Mouse (Mus musculus): ENCODE data around the gene Wdr12. TPM values are rescaled to one million over a fixed set of nuclear protein-coding genes. Genes with fewer than 3 reads are reported as not detected.

The Wdr12 gene
- polyA plus RNA-seq (2012; rRNA removed): 22.5 and 31.3 TPM in 2 replicates

GRCm38 (mm10) chr1:60098024-60098781 lies at the start of gene Wdr12, which contains the start of gene Carf:
Wdr12 (minus strand) TSS chr1:60098645.
Carf (plus strand) TSS chr1:60098247.

GRCm38 (mm10) chr1:60042796-60043469 lies 55.5 kb downstream of the Wdr12 start, which contains the start of gene Ica1l:
Ica1l (minus strand) TSS chr1:60043184.

Other genes starting within 250 kb of the Wdr12 start
- 16.4 and 20.9 TPM in 2 replicates for gene Fam117b, start 185.6 kb downstream of the Wdr12 start, polyA plus RNA-seq (2012; rRNA removed)
- 2.1 and 2.6 TPM in 2 replicates for gene Ica1l, start 55.5 kb downstream of the Wdr12 start, polyA plus RNA-seq (2012; rRNA removed)
- gene Carf, start 398 bp downstream of the Wdr12 start, polyA plus RNA-seq (2012; rRNA removed): 4.0 and 8.1 TPM in 2 replicates
- gene Nbeal1, start 82.0 kb upstream of the Wdr12 start, polyA plus RNA-seq (2012; rRNA removed): 3.2 and 6.0 TPM in 2 replicates
- gene Cyp20a1, start 244.7 kb upstream of the Wdr12 start, polyA plus RNA-seq (2012; rRNA removed): 16.5 and 21.1 TPM in 2 replicates

All from central nervous system, embryonic 11.5 days (tissue).